In the genomic region with DNA sequence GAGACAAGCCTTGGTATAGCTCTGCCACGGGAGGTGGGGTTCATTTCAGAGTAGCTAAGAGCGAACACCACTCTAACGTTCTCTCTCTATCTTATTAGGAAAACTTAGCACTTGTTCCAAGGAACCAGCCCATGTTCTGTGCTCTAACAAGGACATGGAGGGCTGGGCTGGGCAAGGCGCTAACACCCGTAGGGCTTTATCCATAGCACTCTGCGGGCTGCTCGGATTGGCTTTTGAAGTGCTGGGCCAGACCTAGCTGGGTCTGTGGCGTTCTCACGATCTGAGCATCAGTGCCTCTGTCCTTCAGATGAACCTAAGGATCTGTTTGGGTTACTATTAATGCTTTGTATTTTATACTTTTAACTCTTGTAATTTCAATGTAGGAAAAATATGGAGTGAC, we compare ENCODE assay signal across 21 mouse cellular contexts.
A peak's percentile ranks its signal among the peaks of the same experiment; 100 is the strongest.
DNase-seq lines count a peak whose midpoint lies in the region; ATAC-seq and TF ChIP-seq lines count a peak whose summit lies in the region.
"Had no signal": no experiment of that assay in that cellular context is flagged by ENCODE, and none has a peak within 500 bp of the region (broad histone marks: within the 10 kb centered on the region; RNA-seq: fewer than 3 reads in every experiment).

No protein-coding gene starts in this region.

- H3K27ac ChIP-seq in intestine, postnatal 0 days (ENCODE audit: low read depth, low read length): peak overlapping the region; percentile 15; the same call in 1 of the 2 replicates
- no peak overlapping the region for H3K27ac ChIP-seq in intestine, embryonic 16.5 days (ENCODE audit: low read length)
- H3K27ac ChIP-seq: embryonic facial prominence, embryonic 13.5 days; embryonic facial prominence, embryonic 15.5 days; forebrain, embryonic 10.5 days; forebrain, embryonic 12.5 days had no signal

- H3K36me3 ChIP-seq in intestine, postnatal 0 days (ENCODE audit: control insufficient read depth, insufficient read depth): peaks cover 54% of the 10 kb centered on the region
- peaks cover 9% of the 10 kb centered on the region; the same call in 1 of the 2 replicates for H3K36me3 ChIP-seq in intestine, embryonic 16.5 days (ENCODE audit: control insufficient read depth, insufficient read depth, low read length)

- 91% methylated on average over 9 of the region's 9 CpGs for WGBS in intestine, postnatal 0 days
- 92% methylated on average over 9 of the region's 9 CpGs for WGBS in intestine, embryonic 16.5 days

- H3K4me2 ChIP-seq in intestine, postnatal 0 days (replicated peaks; ENCODE audit: low read depth): no peak overlapping the region
- no peak overlapping the region for H3K4me2 ChIP-seq in intestine, embryonic 16.5 days (ENCODE audit: low read depth, low read length)
- H3K4me2 ChIP-seq: embryonic facial prominence, embryonic 13.5 days; embryonic facial prominence, embryonic 15.5 days; forebrain, embryonic 12.5 days had no signal

- H3K4me3 ChIP-seq in intestine, postnatal 0 days (ENCODE audit: low read depth, low read length): no peak overlapping the region
- H3K4me3 ChIP-seq in intestine, embryonic 16.5 days (ENCODE audit: low read length): no peak overlapping the region
- H3K4me3 ChIP-seq: embryonic facial prominence, embryonic 13.5 days; embryonic facial prominence, embryonic 15.5 days; erythroblast, embryonic 14.5 days; forebrain, embryonic 10.5 days; forebrain, embryonic 12.5 days had no signal

- no peak overlapping the region for H3K9ac ChIP-seq in intestine, postnatal 0 days (ENCODE audit: low read depth, low read length)
- H3K9ac ChIP-seq in intestine, embryonic 16.5 days (ENCODE audit: low read depth, low read length): no peak overlapping the region
- H3K9ac ChIP-seq: embryonic facial prominence, embryonic 13.5 days; embryonic facial prominence, embryonic 15.5 days; forebrain, embryonic 12.5 days had no signal

- H3K27me3 ChIP-seq in intestine, postnatal 0 days (replicated peaks; ENCODE audit: control insufficient read depth, insufficient read depth, low read length): no peaks in the 10 kb centered on the region
- no peaks in the 10 kb centered on the region for H3K27me3 ChIP-seq in intestine, embryonic 16.5 days (replicated peaks; ENCODE audit: control insufficient read depth, insufficient read depth, low read length)
- H3K27me3 ChIP-seq: embryonic facial prominence, embryonic 13.5 days; embryonic facial prominence, embryonic 15.5 days; forebrain, embryonic 12.5 days had no signal

- peak; percentile 61 for DNase-seq in heart, adult 11 months
- no peak for DNase-seq in heart, adult 8-10 months (ENCODE audit: low spot score)
- DNase-seq: adrenal gland, adult 2 months; adrenal gland, postnatal 10 days; adrenal gland, postnatal 25 days; cerebellum, adult 11 months; cerebellum, adult 18-20 months; cerebellum, adult 8-10 months; cerebellum, adult 9-11 months; cerebellum, postnatal 14 days; cerebellum, postnatal 36 days; embryo, embryonic 11 days had no signal

- H3K4me1 ChIP-seq in intestine, postnatal 0 days (replicated peaks; ENCODE audit: control insufficient read depth, insufficient read depth, low read length): no peaks in the 10 kb centered on the region
- peaks cover 4% of the 10 kb centered on the region; the same call in 1 of the 2 replicates for H3K4me1 ChIP-seq in intestine, embryonic 16.5 days (ENCODE audit: control insufficient read depth, insufficient read depth, low read length)
- H3K4me1 ChIP-seq: embryonic facial prominence, embryonic 13.5 days; embryonic facial prominence, embryonic 15.5 days; forebrain, embryonic 10.5 days had no signal

- H3K9me3 ChIP-seq in intestine, postnatal 0 days (ENCODE audit: control insufficient read depth): no peaks in the 10 kb centered on the region
- no peaks in the 10 kb centered on the region for H3K9me3 ChIP-seq in intestine, embryonic 16.5 days (ENCODE audit: control insufficient read depth, low read length)
- H3K9me3 ChIP-seq: embryonic facial prominence, embryonic 13.5 days; embryonic facial prominence, embryonic 15.5 days; forebrain, embryonic 10.5 days; forebrain, embryonic 12.5 days had no signal

- no peak for TF ChIP-seq CTCF in intestine, postnatal 0 days (IDR thresholded peaks at IDR 0.05; ENCODE audit: low read depth)

- no peak for ATAC-seq in intestine, postnatal 0 days
- no peak for ATAC-seq in intestine, embryonic 16.5 days
- ATAC-seq: forebrain, embryonic 14.5 days; forebrain, embryonic 16.5 days had no signal
